Mouse (Mus musculus) testis, adult 2 months (tissue): Measurements from ENCODE around the gene Tmod1. TPM values are rescaled to one million over a fixed set of nuclear protein-coding genes. Genes with fewer than 3 reads are reported as not detected.

Experiments used
- H3K27ac ChIP-seq: fragments of 200-500 bp; 2 replicates; pipeline ENCODE4 v1.5.1; 2012; ENCODE audit warnings: low read depth, low read length; ENCODE audit not compliant: control insufficient read depth, insufficient read depth
- H3K27me3 ChIP-seq: fragments of 200-500 bp; 2 replicates; pipeline ENCODE4 v1.6.1; 2012; ENCODE audit warnings: mild to moderate bottlenecking, low read length, moderate library complexity; ENCODE audit not compliant: control insufficient read depth, insufficient read depth
- H3K36me3 ChIP-seq: fragments of 200-500 bp; 2 replicates; pipeline ENCODE4 v1.6.1; 2012; ENCODE audit warnings: mild to moderate bottlenecking, low read length; ENCODE audit not compliant: control insufficient read depth, insufficient read depth
- H3K4me1 ChIP-seq: fragments of 200-500 bp; 2 replicates; pipeline ENCODE4 v1.6.1; 2012; ENCODE audit warnings: low read length; ENCODE audit not compliant: control insufficient read depth, insufficient read depth
- H3K4me3 ChIP-seq: fragments of 200-500 bp; 2 replicates; pipeline ENCODE4 v1.5.1; 2012; ENCODE audit warnings: low read depth, mild to moderate bottlenecking, low read length, moderate library complexity, mixed read lengths; ENCODE audit not compliant: control insufficient read depth
- CTCF ChIP-seq: fragments of 200-500 bp; IDR thresholded peaks from 2 replicates; pipeline ENCODE4 v1.5.1; 2012; ENCODE audit warnings: low read depth, mild to moderate bottlenecking, inconsistent platforms, low read length, moderate library complexity; ENCODE audit not compliant: control insufficient read depth, insufficient read depth, insufficient replicate concordance
- POLR2A ChIP-seq: fragments of 200-500 bp; IDR thresholded peaks from 2 replicates; pipeline ENCODE4 v1.6.1; 2012; ENCODE audit warnings: low read depth, mild to moderate bottlenecking, inconsistent platforms, low read length, moderate library complexity; ENCODE audit not compliant: control insufficient read depth
- polyA plus RNA-seq: library from polyadenylated mRNA; depleted of rRNA; stranded (reverse); fragments of >200 nt; gene quantifications from 2 replicates; pipeline ENCODE4 v1.2.3, GENCODE M21; 2012

Gene Tmod1
- polyA plus RNA-seq, 1 experiment: 24.7 TPM

- no peaks in the 10 kb centered on the region for H3K36me3 ChIP-seq
- H3K27me3 ChIP-seq: no peaks in the 10 kb centered on the region
- TF ChIP-seq CTCF: no peak
- no peak for TF ChIP-seq POLR2A
- H3K27ac ChIP-seq: no peak overlapping the region
- no peaks in the 10 kb centered on the region; the same call in 1 of the 2 replicates for H3K4me1 ChIP-seq
- no peak overlapping the region for H3K4me3 ChIP-seq
These were observed 50.9 kb downstream of the Tmod1 start for GRCm38 (mm10) chr4:46089524-46090125.

DNA sequence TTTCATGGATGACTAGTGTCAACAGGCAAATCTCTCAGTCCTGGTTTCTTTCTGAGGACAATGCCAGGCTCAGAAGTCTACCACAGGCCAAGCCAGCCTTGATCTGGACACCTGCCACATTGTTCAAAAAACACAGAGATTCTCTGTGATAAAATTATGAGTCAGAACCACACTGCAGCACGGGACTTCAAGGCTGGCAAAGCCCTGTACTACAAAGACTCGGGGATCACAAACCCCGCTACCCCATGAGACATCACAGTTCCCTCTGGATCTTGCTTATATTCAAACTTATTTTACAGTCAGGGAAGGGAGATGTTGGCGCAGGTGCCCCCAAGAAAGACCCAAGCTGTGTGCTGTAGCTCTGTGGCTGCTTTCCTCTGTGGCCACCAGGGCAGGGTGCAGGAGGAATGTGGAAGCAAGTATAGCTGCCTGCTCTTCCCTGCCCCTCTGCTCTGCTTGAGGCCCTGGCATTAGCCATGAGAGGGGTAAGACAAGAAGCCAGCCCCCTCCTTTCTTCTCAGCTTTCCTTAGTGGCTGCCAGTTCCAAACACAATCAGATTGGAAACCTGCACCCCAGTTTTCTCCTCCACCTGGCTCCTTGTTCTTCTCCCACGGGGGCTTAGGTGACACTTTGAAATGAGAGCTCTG lies 53.8 kb downstream of the Tmod1 start:
- Histone ChIP-seq H3K27me3 (no peaks in the 10 kb centered on the region), H3K36me3 (no peaks in the 10 kb centered on the region), H3K4me3 (no peak overlapping the region), H3K27ac (no peak overlapping the region), H3K4me1 (no peaks in the 10 kb centered on the region)
- no peak for TF ChIP-seq CTCF

DNA sequence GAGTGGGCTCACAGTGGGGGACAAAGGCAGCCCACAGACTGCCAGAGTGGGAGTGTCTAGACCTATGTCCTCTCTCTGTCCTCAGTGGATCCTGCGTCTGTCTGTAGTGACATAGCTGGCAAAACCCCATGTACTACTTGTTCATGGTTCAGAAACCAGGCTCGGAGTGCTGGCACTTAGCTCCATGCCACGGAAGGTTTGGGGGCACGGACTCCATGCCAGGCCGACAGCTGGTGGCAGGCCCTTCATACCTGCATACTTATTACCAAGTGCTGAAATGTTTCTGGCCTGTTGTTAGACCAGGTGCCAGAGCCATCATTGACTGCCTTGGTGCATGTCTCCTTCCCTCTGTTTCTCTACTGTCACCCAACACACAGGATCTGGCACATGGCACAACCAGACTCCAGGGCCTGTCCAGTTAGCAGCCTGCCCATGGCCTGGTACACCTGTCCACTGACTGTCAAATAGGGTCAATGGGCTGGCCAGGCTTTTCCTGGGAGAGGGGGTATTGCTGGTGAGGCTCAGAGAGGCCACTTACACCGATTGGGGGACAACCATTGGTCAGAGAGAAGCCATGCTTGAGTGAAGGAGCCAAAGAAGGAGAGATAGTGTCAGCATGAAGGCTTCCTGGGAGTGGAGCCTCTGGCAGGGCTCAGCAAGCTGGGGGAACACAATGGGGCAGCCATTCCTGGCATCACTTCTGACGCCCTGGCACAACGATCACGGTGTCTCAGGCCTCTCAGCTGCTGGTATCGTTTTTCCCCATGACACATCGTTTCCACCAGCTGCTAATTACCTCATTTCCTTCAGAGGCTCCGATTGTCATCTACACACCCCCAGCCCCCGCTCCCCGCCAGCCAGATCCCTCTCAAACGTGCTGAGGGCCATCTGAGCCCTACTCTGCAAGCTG lies 56.4 kb downstream of the Tmod1 start:
- Histone ChIP-seq H3K4me1 (no peaks in the 10 kb centered on the region), H3K36me3 (no peaks in the 10 kb centered on the region), H3K27me3 (no peaks in the 10 kb centered on the region), H3K27ac (no peak overlapping the region), H3K4me3 (no peak overlapping the region)
- TF ChIP-seq CTCF (no peak), POLR2A (no peak)

DNA sequence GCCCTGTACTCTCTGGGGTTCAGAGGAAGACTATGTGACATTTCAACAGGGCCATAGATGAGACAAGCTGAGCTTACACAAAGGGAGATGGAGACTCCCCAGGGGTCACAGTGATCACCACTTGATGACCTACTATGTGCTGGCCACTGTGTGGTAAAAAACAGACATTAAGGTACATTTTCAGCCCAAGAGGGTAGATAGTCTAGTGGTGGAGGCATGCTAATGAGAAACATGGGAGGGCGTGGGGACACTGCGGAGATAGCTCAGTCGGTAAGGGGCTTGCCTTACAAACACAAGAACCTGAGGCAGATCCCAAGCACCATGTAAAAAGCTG lies 57.1 kb downstream of the Tmod1 start:
- no peak for TF ChIP-seq CTCF
- TF ChIP-seq POLR2A: no peak
- Histone ChIP-seq H3K27me3 (no peaks in the 10 kb centered on the region), H3K36me3 (no peaks in the 10 kb centered on the region), H3K27ac (no peak overlapping the region), H3K4me3 (no peak overlapping the region), H3K4me1 (no peaks in the 10 kb centered on the region; the same call in 1 of the 2 replicates)

DNA sequence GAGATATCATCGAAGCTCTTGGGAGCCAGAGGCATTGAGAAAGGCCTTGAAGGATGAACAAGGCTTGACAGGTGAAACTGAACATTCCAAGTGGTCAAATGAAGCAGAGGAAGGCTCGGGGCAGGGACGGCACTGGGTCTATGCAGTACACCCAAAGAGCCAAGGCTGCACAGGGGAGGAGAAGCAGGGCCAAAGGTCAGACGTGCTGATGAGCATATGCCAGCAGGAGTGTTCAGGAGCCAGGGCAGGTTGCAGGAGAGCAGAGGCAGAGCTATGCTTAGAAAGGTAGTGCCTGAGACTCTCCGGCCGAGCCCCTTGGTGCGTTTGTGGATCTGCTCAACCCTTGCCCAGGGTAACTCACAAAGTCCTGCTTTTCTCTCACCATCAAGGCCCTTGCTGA lies 57.8 kb downstream of the Tmod1 start:
- Histone ChIP-seq H3K36me3 (no peaks in the 10 kb centered on the region), H3K27ac (no peak overlapping the region), H3K4me1 (no peaks in the 10 kb centered on the region; the same call in 1 of the 2 replicates), H3K4me3 (no peak overlapping the region), H3K27me3 (no peaks in the 10 kb centered on the region)
- TF ChIP-seq CTCF (no peak), POLR2A (no peak)

DNA sequence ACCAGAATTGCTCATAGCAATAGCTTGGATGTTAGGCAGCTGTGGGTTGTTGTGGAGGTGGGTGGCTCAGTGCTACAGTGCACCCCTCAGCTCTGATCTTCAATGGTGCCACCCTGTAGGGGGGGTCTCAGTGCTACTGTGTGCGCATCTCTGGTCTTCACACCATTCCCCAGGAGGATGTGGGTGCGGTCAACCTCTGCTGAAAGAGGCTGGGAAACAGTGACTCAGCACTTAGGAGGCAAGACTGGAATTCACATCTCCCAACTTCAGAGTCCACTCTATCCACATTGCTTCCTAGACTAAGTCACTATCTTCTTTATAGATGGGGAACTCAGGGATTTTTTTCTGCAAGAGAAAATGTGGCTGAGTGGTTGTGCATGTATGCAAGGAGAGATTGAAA lies 58.9 kb downstream of the Tmod1 start:
- Histone ChIP-seq H3K4me1 (no peaks in the 10 kb centered on the region; the same call in 1 of the 2 replicates), H3K27me3 (no peaks in the 10 kb centered on the region), H3K4me3 (no peak overlapping the region), H3K36me3 (no peaks in the 10 kb centered on the region), H3K27ac (no peak overlapping the region)
- no peak for TF ChIP-seq CTCF

DNA sequence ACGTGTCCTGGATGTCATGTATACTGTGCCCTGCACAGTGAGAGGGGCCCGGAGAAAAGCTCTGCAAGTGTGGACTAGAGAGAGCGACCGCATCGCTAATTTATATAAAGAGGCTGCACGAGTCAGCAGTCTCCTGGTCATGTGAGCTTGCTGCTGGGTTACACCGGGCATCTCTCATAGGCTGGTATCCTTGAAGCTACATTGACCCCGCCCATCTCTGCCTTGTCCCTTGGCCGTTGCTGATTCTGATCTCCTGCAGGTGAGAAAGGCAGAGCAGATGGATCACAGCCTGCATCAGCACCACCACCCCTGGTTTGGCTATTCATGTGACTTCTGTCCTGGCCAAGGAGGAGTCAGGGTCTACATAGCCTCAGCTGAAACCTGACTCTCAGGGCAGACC lies 60.4 kb downstream of the Tmod1 start:
- H3K4me3 ChIP-seq: no peak overlapping the region
- TF ChIP-seq POLR2A: no peak
- no peak for TF ChIP-seq CTCF
- H3K36me3 ChIP-seq: no peaks in the 10 kb centered on the region
- H3K27ac ChIP-seq: no peak overlapping the region
- H3K27me3 ChIP-seq: no peaks in the 10 kb centered on the region
- no peaks in the 10 kb centered on the region; the same call in 1 of the 2 replicates for H3K4me1 ChIP-seq
